Mouse (Mus musculus): ENCODE measurements around the gene Agrn. TPM values are rescaled to one million over a fixed set of nuclear protein-coding genes. Genes with fewer than 3 reads are reported as not detected.

Agrn gene
- polyA plus RNA-seq, 1 experiment from 2014 or later, result 91.9 TPM

DNA sequence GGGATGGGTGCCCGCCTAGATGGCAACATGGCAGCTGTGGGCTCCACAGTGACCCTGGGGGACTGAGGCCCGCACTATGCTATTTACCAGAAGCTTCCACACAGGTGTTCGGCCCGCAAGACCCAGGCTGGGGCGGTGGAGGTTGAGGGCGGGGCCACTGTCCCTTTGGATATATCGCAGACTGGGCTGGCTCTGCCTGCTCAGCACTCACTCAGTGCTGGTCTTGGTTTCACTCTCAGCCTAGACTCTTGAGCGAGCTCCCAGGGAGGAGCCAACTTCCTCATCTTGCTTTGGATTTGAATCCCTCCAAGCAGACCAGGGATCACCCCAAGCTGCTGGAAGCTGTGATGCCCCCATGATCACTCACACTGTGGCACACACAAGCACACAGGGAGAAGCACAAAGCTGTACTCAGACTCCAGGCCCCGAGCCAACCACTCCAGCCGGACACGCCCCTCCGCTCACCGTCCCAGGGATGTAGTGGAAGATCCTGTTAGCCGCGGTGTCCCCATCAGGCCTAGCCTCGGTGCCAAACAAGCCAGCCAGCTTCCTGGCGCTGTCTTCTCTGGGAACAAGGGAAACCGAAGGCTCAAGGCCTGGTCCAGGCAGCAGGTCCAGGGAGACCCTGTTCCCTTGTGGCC lies 30.6 kb upstream of the Agrn start:
- H3K36me3 ChIP-seq (ENCODE audit: control insufficient read depth, insufficient read depth, low read length), result peaks cover 11% of the 10 kb centered on the region
- H3K9ac ChIP-seq (ENCODE audit: low read length), result no peak overlapping the region
- 40% methylated on average over 18 of the region's 18 CpGs for WGBS
- no peak for DNase-seq (ENCODE audit: low spot score)
- H3K9me3 ChIP-seq (ENCODE audit: control insufficient read depth, low read length), result no peaks in the 10 kb centered on the region
- no peaks in the 10 kb centered on the region for H3K27me3 ChIP-seq (ENCODE audit: control insufficient read depth, insufficient read depth, low read length)
- H3K27ac ChIP-seq (ENCODE audit: low read depth, low read length), result no peak overlapping the region
- no peaks in the 10 kb centered on the region for H3K4me1 ChIP-seq (ENCODE audit: control insufficient read depth, insufficient read depth, low read length)
- ATAC-seq (ENCODE audit: insufficient read depth, low FRiP score, low TSS enrichment), result no peak
- H3K4me3 ChIP-seq (ENCODE audit: low read depth, low read length), result no peak overlapping the region
- no peak overlapping the region for H3K4me2 ChIP-seq (ENCODE audit: low read depth)

DNA sequence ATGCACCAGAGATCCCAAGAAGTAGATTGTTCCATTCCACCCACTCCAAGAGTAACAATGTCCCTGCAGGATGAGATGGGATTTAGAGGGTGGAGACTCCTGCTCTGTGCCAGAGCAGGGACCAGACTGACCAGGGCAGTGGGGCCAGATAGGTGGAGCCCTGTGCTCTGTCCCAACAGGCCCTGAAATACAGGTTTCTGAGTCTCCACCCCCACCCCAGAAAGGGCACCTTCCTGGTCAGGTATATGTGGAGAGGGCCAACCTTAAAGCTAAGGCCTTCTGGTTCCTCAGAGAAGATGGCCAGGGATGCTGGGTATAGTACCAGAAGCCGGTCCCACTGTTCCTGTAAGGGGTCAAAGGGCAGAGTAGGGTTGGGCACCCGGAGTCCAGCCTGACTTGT lies 27.0 kb upstream of the Agrn start:
- no peak for ATAC-seq (ENCODE audit: insufficient read depth, low FRiP score, low TSS enrichment)
- 73% methylated on average over 2 of the region's 2 CpGs for WGBS

DNA sequence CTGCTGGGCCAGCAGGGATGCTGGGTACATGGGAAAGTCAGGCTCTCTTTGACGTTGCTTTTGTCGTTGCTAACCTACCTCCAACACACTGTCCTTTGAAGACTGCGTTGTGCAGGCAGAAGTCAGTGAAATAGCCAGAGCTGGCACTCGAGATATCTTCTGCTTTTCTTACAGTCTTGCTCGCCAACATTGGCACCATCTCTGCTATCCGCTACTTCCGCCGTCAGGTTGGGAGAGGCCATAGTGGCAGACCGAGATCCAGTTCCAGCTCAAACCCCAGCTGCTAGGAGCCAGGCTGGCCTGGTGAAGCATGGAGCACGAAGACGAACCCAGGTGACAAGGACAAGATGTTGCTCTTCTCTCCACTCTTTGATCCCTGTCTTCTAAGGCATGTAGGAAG lies 22.6 kb upstream of the Agrn start:
- Histone ChIP-seq H3K4me2 (ENCODE audit: low read depth) (no peak overlapping the region), H3K4me1 (ENCODE audit: control insufficient read depth, insufficient read depth, low read length) (no peaks in the 10 kb centered on the region), H3K36me3 (ENCODE audit: control insufficient read depth, insufficient read depth, low read length) (no peaks in the 10 kb centered on the region), H3K4me3 (ENCODE audit: low read depth, low read length) (no peak overlapping the region), H3K27me3 (ENCODE audit: control insufficient read depth, insufficient read depth, low read length) (no peaks in the 10 kb centered on the region), H3K27ac (ENCODE audit: low read depth, low read length) (no peak overlapping the region), H3K9me3 (ENCODE audit: control insufficient read depth, low read length) (no peaks in the 10 kb centered on the region), H3K9ac (ENCODE audit: low read length) (no peak overlapping the region)
- ATAC-seq (ENCODE audit: insufficient read depth, low FRiP score, low TSS enrichment) (no peak), DNase-seq (ENCODE audit: low spot score) (no peak)
- 91% methylated on average over 11 of the region's 11 CpGs for WGBS

More for the DNA sequence above, 27.0 kb upstream of the Agrn start:
- Histone ChIP-seq H3K4me3 (ENCODE audit: low read depth, low read length) (no peak overlapping the region), H3K4me1 (ENCODE audit: control insufficient read depth, insufficient read depth, low read length) (no peaks in the 10 kb centered on the region), H3K9ac (ENCODE audit: low read length) (no peak overlapping the region), H3K9me3 (ENCODE audit: control insufficient read depth, low read length) (no peaks in the 10 kb centered on the region), H3K27me3 (ENCODE audit: control insufficient read depth, insufficient read depth, low read length) (no peaks in the 10 kb centered on the region), H3K4me2 (ENCODE audit: low read depth) (no peak overlapping the region), H3K27ac (ENCODE audit: low read depth, low read length) (no peak overlapping the region), H3K36me3 (ENCODE audit: control insufficient read depth, insufficient read depth, low read length) (no peaks in the 10 kb centered on the region)
- no peak for DNase-seq (ENCODE audit: low spot score)

DNA sequence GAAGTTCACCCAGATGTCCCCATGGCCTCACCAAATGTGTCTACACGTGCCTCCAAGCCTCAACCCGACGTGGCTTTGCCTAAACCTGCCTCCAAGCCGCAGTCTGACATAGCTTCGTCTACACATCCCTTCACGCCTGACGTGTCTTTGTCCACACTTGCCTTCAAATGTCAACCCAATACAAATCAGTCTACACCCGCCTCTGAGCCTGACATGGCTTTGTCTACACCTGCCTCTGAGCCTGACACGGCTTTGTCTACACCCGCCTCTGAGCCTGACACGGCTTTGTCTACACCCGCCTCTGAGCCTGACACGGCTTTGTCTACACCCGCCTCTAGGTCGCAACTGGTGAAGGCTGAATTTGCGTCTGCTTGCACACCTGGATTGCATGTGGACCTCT lies 20.6 kb upstream of the Agrn start:
- 74% methylated on average over 16 of the region's 16 CpGs for WGBS
- H3K36me3 ChIP-seq (ENCODE audit: control insufficient read depth, insufficient read depth, low read length), result no peaks in the 10 kb centered on the region
- no peak overlapping the region for H3K9ac ChIP-seq (ENCODE audit: low read length)
- no peak overlapping the region for H3K27ac ChIP-seq (ENCODE audit: low read depth, low read length)
- H3K4me1 ChIP-seq (ENCODE audit: control insufficient read depth, insufficient read depth, low read length), result no peaks in the 10 kb centered on the region
- H3K9me3 ChIP-seq (ENCODE audit: control insufficient read depth, low read length), result no peaks in the 10 kb centered on the region
- H3K27me3 ChIP-seq (ENCODE audit: control insufficient read depth, insufficient read depth, low read length), result no peaks in the 10 kb centered on the region
- ATAC-seq (ENCODE audit: insufficient read depth, low FRiP score, low TSS enrichment), result no peak
- H3K4me2 ChIP-seq (ENCODE audit: low read depth), result no peak overlapping the region
- no peak for DNase-seq (ENCODE audit: low spot score)
- H3K4me3 ChIP-seq (ENCODE audit: low read depth, low read length), result no peak overlapping the region

DNA sequence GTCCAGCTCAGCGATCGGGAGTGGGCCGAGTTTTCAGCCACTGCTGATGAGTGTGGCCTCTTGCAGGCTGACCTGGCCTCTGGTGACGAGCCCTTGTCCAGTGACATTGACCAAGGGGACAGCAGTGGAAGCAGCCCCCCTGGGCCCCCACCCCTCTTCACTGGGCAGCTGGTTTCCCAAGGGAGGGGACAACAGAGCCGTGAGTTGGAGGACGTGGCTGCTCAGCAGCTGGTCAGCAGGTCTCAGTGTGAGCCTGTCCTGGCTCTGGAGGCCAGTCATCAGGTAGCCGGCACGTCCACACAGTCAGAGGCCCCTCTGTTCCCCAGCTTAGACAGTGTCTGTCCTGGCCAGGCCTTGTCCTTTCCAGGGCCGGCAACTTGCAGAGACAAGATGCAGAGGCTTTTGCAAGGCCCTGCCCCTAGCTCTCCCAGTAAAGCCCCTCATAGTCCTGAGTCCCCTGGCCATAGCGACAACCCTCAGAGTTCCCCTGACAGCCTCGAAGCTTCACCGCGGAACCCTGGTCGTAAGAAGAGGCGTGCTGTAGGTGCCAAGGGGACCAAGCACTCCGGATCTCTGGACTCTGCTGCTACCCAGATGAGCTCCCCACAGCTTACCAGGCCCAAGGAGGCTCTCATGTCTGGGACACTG lies 19.9 kb upstream of the Agrn start:
- no peak overlapping the region for H3K4me2 ChIP-seq (ENCODE audit: low read depth)
- no peaks in the 10 kb centered on the region for H3K36me3 ChIP-seq (ENCODE audit: control insufficient read depth, insufficient read depth, low read length)
- H3K27me3 ChIP-seq (ENCODE audit: control insufficient read depth, insufficient read depth, low read length), result no peaks in the 10 kb centered on the region
- ATAC-seq (ENCODE audit: insufficient read depth, low FRiP score, low TSS enrichment) (no peak), DNase-seq (ENCODE audit: low spot score) (no peak)
- H3K4me3 ChIP-seq (ENCODE audit: low read depth, low read length), result no peak overlapping the region
- H3K9me3 ChIP-seq (ENCODE audit: control insufficient read depth, low read length), result no peaks in the 10 kb centered on the region
- no peaks in the 10 kb centered on the region for H3K4me1 ChIP-seq (ENCODE audit: control insufficient read depth, insufficient read depth, low read length)
- 83% methylated on average over 16 of the region's 16 CpGs for WGBS
- H3K9ac ChIP-seq (ENCODE audit: low read length), result no peak overlapping the region
- no peak overlapping the region for H3K27ac ChIP-seq (ENCODE audit: low read depth, low read length)

GRCm38 (mm10) chr4:156216196-156216595 lies 18.9 kb upstream of the Agrn start:
- no peak overlapping the region for H3K4me2 ChIP-seq (ENCODE audit: low read depth)
- 88% methylated on average over 2 of the region's 2 CpGs for WGBS
- H3K9ac ChIP-seq (ENCODE audit: low read length), result no peak overlapping the region
- no peaks in the 10 kb centered on the region for H3K27me3 ChIP-seq (ENCODE audit: control insufficient read depth, insufficient read depth, low read length)
- ATAC-seq (ENCODE audit: insufficient read depth, low FRiP score, low TSS enrichment) (no peak), DNase-seq (ENCODE audit: low spot score) (no peak)
- H3K36me3 ChIP-seq (ENCODE audit: control insufficient read depth, insufficient read depth, low read length), result no peaks in the 10 kb centered on the region
- no peaks in the 10 kb centered on the region for H3K4me1 ChIP-seq (ENCODE audit: control insufficient read depth, insufficient read depth, low read length)
- no peak overlapping the region for H3K4me3 ChIP-seq (ENCODE audit: low read depth, low read length)
- H3K27ac ChIP-seq (ENCODE audit: low read depth, low read length), result no peak overlapping the region
- no peaks in the 10 kb centered on the region for H3K9me3 ChIP-seq (ENCODE audit: control insufficient read depth, low read length)

GRCm38 (mm10) chr4:156215649-156216048 lies 18.4 kb upstream of the Agrn start, which contains the start of gene Perm1:
Gene Perm1, plus strand, starts transcription at chr4:156215868.
- DNase-seq (ENCODE audit: low spot score), result no peak
- Histone ChIP-seq H3K36me3 (ENCODE audit: control insufficient read depth, insufficient read depth, low read length) (no peaks in the 10 kb centered on the region), H3K4me1 (ENCODE audit: control insufficient read depth, insufficient read depth, low read length) (no peaks in the 10 kb centered on the region), H3K4me2 (ENCODE audit: low read depth) (no peak within 1 kb of the TSS), H3K4me3 (ENCODE audit: low read depth, low read length) (no peak within 1 kb of the TSS), H3K27me3 (ENCODE audit: control insufficient read depth, insufficient read depth, low read length) (no peaks in the 10 kb centered on the region), H3K27ac (ENCODE audit: low read depth, low read length) (no peak within 1 kb of the TSS), H3K9me3 (ENCODE audit: control insufficient read depth, low read length) (no peaks in the 10 kb centered on the region), H3K9ac (ENCODE audit: low read length) (no peak within 1 kb of the TSS)
- WGBS, result 81% methylated on average over 4 of the region's 4 CpGs
- ATAC-seq (ENCODE audit: insufficient read depth, low FRiP score, low TSS enrichment), result no peak

GRCm38 (mm10) chr4:156213134-156213533 lies 15.8 kb upstream of the Agrn start:
- Histone ChIP-seq H3K4me1 (ENCODE audit: control insufficient read depth, insufficient read depth, low read length) (no peaks in the 10 kb centered on the region), H3K9me3 (ENCODE audit: control insufficient read depth, low read length) (no peaks in the 10 kb centered on the region), H3K27me3 (ENCODE audit: control insufficient read depth, insufficient read depth, low read length) (no peaks in the 10 kb centered on the region), H3K36me3 (ENCODE audit: control insufficient read depth, insufficient read depth, low read length) (no peaks in the 10 kb centered on the region), H3K4me2 (ENCODE audit: low read depth) (no peak overlapping the region), H3K27ac (ENCODE audit: low read depth, low read length) (no peak overlapping the region), H3K9ac (ENCODE audit: low read length) (no peak overlapping the region), H3K4me3 (ENCODE audit: low read depth, low read length) (no peak overlapping the region)
- ATAC-seq (ENCODE audit: insufficient read depth, low FRiP score, low TSS enrichment) (no peak), DNase-seq (ENCODE audit: low spot score) (no peak)
- WGBS, result 96% methylated on average over 13 of the region's 13 CpGs

GRCm38 (mm10) chr4:156209963-156210635 lies 12.8 kb upstream of the Agrn start:
- no peak for ATAC-seq (ENCODE audit: insufficient read depth, low FRiP score, low TSS enrichment)
- DNase-seq (ENCODE audit: low spot score), result no peak
- no peak overlapping the region for H3K4me3 ChIP-seq (ENCODE audit: low read depth, low read length)

More at GRCm38 (mm10) chr4:156209963-156210635, 12.8 kb upstream of the Agrn start:
- Histone ChIP-seq H3K27ac (ENCODE audit: low read depth, low read length) (no peak overlapping the region), H3K9me3 (ENCODE audit: control insufficient read depth, low read length) (no peaks in the 10 kb centered on the region), H3K9ac (ENCODE audit: low read length) (no peak overlapping the region), H3K36me3 (ENCODE audit: control insufficient read depth, insufficient read depth, low read length) (no peaks in the 10 kb centered on the region), H3K4me2 (ENCODE audit: low read depth) (no peak overlapping the region), H3K4me1 (ENCODE audit: control insufficient read depth, insufficient read depth, low read length) (no peaks in the 10 kb centered on the region; the same call in 1 of the 2 replicates), H3K27me3 (ENCODE audit: control insufficient read depth, insufficient read depth, low read length) (no peaks in the 10 kb centered on the region)
- WGBS, result 79% methylated on average over 13 of the region's 13 CpGs

All from neural tube, embryonic 11.5 days (tissue).